Mouse (Mus musculus) stomach, postnatal 0 days (tissue): ENCODE data around the gene Fam129b. TPM values are rescaled to one million over a fixed set of nuclear protein-coding genes. Genes with fewer than 3 reads are reported as not detected.

ENCODE experiments used
- ATAC-seq: fragments of 200-750 bp; cut with Nextera tagmentation; 2 replicates; pipeline ENCODE4 v1.8.0; 2017; ENCODE audit not compliant: low FRiP score, low TSS enrichment
- DNase-seq: peaks from one replicate; pipeline ENCODE4 v3.0.0-alpha.2; 2016; ENCODE audit warnings: low spot score
- H3K27ac ChIP-seq: fragments of 300-500 bp; sonication (generic); replicated peaks from 2 replicates; pipeline ENCODE4 v1.5.1; 2014; ENCODE audit warnings: mild to moderate bottlenecking, control low read depth
- H3K27me3 ChIP-seq: fragments of 300-500 bp; sonication (generic); 2 replicates; pipeline ENCODE4 v1.6.1; 2014; ENCODE audit warnings: low read length; ENCODE audit not compliant: control insufficient read depth, insufficient read depth
- H3K36me3 ChIP-seq: fragments of 300-500 bp; sonication (generic); 2 replicates; pipeline ENCODE4 v1.6.1; 2014; ENCODE audit warnings: low read length, mixed read lengths; ENCODE audit not compliant: control insufficient read depth, insufficient read depth
- H3K4me1 ChIP-seq: fragments of 300-500 bp; sonication (generic); replicated peaks from 2 replicates; pipeline ENCODE4 v1.6.1; 2014; ENCODE audit warnings: antibody characterized with exemption; ENCODE audit not compliant: control insufficient read depth, insufficient read depth
- H3K4me2 ChIP-seq: fragments of 300-500 bp; sonication (generic); replicated peaks from 2 replicates; pipeline ENCODE4 v1.6.1; 2014; ENCODE audit warnings: low read depth, mild to moderate bottlenecking, control low read depth, moderate library complexity
- H3K4me3 ChIP-seq: fragments of 300-500 bp; sonication (generic); 2 replicates; pipeline ENCODE4 v1.5.1; 2014; ENCODE audit warnings: low read depth, low read length, control low read depth
- H3K9ac ChIP-seq: fragments of 300-500 bp; sonication (generic); 2 replicates; pipeline ENCODE4 v1.6.1; 2014; ENCODE audit warnings: mild to moderate bottlenecking, low read length, control low read depth, mixed read lengths
- H3K9me3 ChIP-seq: fragments of 300-500 bp; sonication (generic); 2 replicates; pipeline ENCODE4 v1.6.1; 2016; ENCODE audit warnings: low read length; ENCODE audit not compliant: control insufficient read depth
- CTCF ChIP-seq: IDR thresholded peaks from 2 replicates; pipeline ENCODE4 v1.5.1; 2016; ENCODE audit warnings: antibody characterized with exemption, low read depth, mild to moderate bottlenecking, moderate library complexity
- EP300 ChIP-seq: optimal IDR thresholded peaks from 2 replicates; pipeline ENCODE3; 2016; ENCODE audit warnings: antibody characterized with exemption
- whole genome bisulfite sequencing: fragments of 180-500 bp; shearing (Covaris S2); extraction: QIAGEN DNeasy Blood & Tissue Kit; methylation state at CpG from one replicate; pipeline ENCODE4 v1.1.7; 2014; 5-methylcytosine and 5-hydroxymethylcytosine counted together
- polyA plus RNA-seq: library from polyadenylated mRNA; unstranded; fragments of >200 nt; fragmentation: Nextera tagmentation; extraction: Ambion mirVana; gene quantifications from 2 replicates; pipeline ENCODE4 v1.2.1, GENCODE M21; 2015

Fam129b gene
- polyA plus RNA-seq, 1 experiment from 2014 or later, result 90.7 TPM

DNA sequence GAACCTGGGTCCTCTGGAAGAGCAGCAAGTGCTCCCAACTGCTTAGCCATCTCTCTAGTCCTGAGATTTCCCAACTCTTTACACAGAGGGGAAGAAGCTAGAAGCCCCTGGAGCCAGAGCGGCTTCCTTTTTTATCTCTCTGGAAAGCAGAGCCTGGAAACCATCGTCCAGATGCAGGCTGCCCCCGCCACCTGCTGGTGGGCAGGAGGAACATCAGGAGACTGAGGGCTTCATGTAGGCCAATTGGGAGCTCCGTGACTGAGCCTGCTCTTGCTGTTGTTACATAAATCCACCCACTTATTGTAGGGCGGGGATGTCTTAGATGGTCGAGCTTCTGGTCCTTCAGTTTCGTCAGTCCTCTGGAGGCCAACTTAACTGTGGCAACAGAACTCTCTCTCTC, 18.3 kb upstream of the Fam129b start:
- H3K4me1 ChIP-seq, result no peaks in the 10 kb centered on the region; the same call in 1 of the 2 replicates
- H3K27me3 ChIP-seq, result no peaks in the 10 kb centered on the region
- no peak overlapping the region for H3K9ac ChIP-seq
- peak; percentile 68 for ATAC-seq
- TF ChIP-seq EP300, result no peak
- peak; percentile 97 for TF ChIP-seq CTCF
- no peaks in the 10 kb centered on the region for H3K9me3 ChIP-seq
- no peak overlapping the region for H3K27ac ChIP-seq
- H3K4me3 ChIP-seq, result no peak overlapping the region
- H3K4me2 ChIP-seq, result no peak overlapping the region
- peak; percentile 85 for DNase-seq
- H3K36me3 ChIP-seq, result no peaks in the 10 kb centered on the region
- WGBS, result 0% methylated on average over 7 of the region's 7 CpGs

DNA sequence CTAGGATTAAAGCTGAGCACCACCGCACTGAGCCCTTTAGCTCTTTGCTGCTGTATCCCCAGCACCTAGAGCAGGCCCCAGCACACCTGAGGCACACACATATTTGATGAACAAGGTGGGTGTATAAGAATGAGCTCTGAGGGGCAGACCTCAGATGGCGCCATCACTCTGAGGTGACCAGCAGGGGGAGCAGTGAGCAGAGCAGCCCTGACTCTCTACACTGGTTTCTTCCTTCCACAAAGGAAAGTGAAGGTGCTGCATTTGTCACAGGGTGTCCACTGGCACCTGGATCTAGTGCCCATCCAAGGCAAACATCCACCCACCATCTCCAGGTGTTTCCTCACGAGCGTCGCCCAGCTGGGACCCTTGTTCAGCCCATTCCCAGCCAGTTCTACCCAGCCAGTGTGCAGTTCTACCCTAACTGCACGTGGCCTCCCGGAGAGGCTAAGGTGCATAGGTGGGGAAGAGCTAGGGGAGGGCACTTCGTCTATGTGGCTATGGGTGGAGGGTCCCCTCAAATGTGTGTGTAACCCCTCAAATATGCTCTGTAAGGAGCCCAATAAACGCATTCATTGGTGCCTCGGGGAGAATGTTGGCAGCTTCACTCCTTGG, 16.8 kb upstream of the Fam129b start:
- ATAC-seq, result peak; percentile 30; the same call in 1 of the 2 replicates
- 42% methylated on average over 10 of the region's 10 CpGs for WGBS

DNA sequence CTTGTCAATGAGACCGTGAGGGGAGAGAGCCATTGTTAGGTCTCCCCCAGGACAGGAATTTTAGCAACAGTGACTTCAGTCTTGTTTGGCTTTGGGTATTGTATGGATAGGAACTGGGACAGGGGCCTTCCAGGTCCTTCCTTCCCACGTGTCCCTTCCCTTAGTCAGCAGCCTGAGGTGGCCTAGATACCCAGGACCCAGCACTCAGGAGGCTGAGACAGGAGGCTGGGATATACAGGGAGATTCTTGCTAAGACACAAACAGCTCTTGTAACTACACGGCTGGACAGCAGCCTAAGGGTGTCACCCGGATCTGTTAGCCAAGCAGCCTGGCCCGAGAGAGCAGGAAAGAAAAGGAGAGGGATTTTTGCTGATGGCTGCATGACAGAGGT, 16.3 kb upstream of the Fam129b start:
- WGBS, result 69% methylated on average over 5 of the region's 5 CpGs
- H3K9ac ChIP-seq, result no peak overlapping the region
- no peak for ATAC-seq

More for the DNA sequence above, 16.8 kb upstream of the Fam129b start:
- Histone ChIP-seq H3K27ac (no peak overlapping the region), H3K36me3 (no peaks in the 10 kb centered on the region), H3K9me3 (no peaks in the 10 kb centered on the region), H3K4me2 (no peak overlapping the region), H3K4me1 (no peaks in the 10 kb centered on the region; the same call in 1 of the 2 replicates), H3K27me3 (no peaks in the 10 kb centered on the region), H3K4me3 (no peak overlapping the region), H3K9ac (no peak overlapping the region)
- TF ChIP-seq CTCF (peak; percentile 89), EP300 (no peak)
- peak; percentile 75 for DNase-seq

DNA sequence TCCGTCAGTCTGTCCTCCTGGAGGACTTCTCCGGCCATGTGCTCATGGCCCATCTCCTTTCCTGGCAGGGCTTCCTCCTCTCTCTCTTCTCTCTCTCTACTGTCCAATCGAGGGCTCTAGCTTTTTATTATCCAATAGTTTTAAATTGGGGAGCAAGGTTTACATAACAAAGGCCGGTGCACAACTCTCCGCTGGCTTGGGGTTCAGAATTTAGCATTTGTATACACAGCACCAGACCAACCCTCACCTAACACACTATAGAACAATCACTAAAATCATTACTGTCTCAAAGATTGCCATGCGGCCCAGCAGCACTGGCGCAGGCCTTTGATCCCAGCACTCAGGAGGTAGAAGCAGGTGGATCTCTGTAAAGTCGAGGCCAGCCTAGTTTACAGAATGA, 15.1 kb upstream of the Fam129b start:
- Histone ChIP-seq H3K4me1 (no peaks in the 10 kb centered on the region; the same call in 1 of the 2 replicates), H3K27me3 (no peaks in the 10 kb centered on the region), H3K4me2 (no peak overlapping the region), H3K4me3 (no peak overlapping the region), H3K9me3 (no peaks in the 10 kb centered on the region), H3K9ac (no peak overlapping the region), H3K36me3 (no peaks in the 10 kb centered on the region), H3K27ac (no peak overlapping the region)
- ATAC-seq (no peak), DNase-seq (no peak)
- 80% methylated on average over 8 of the region's 8 CpGs for WGBS
- no peak for TF ChIP-seq EP300
- TF ChIP-seq CTCF, result no peak

More for the DNA sequence above, 16.3 kb upstream of the Fam129b start:
- Histone ChIP-seq H3K36me3 (no peaks in the 10 kb centered on the region), H3K9me3 (no peaks in the 10 kb centered on the region), H3K4me2 (no peak overlapping the region), H3K4me3 (no peak overlapping the region), H3K4me1 (no peaks in the 10 kb centered on the region; the same call in 1 of the 2 replicates), H3K27ac (no peak overlapping the region), H3K27me3 (no peaks in the 10 kb centered on the region)
- TF ChIP-seq CTCF, result no peak
- TF ChIP-seq EP300, result no peak
- DNase-seq, result no peak

DNA sequence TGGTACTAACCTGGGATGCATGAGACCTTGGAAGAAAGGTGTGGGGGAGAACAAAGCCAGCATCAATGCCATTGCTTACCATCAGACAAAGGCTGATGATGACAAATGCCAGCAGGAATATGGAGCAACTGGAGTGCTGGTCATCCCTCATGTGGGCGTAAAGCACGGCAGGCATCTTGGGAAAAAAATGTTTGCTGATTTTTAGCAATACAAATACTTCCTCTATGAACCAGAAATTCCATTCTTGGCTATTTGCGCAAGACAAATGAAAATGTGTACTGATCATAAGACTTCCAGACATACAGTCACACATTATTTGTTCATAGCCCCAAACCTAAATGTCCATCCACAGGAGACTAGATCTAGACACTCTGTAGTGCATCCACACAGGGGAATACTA, 12.6 kb upstream of the Fam129b start:
- WGBS, result 64% methylated on average over 3 of the region's 3 CpGs
- DNase-seq, result no peak
- H3K4me1 ChIP-seq, result no peaks in the 10 kb centered on the region

DNA sequence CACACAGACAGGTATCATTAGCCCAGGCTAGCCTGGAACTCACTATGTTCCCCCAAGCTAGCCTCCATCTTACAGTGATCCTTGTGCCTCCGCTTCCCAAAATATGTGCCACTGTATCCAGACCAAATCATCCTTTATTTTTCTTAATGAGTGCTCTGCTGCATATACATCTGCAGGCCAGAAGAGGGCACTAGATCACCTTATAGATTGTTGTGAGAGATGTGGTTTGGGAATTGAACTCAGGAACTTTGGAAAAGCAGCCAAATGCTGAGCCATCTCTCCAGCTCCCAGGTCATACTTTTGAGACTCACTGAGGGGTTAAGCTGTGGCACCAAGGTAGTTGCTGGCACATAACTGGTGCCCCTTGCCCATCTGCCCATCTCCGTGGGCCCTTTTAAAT, 11.2 kb upstream of the Fam129b start:
- no peaks in the 10 kb centered on the region for H3K36me3 ChIP-seq
- H3K4me1 ChIP-seq, result no peaks in the 10 kb centered on the region
- no peak overlapping the region for H3K4me3 ChIP-seq
- 63% methylated on average over 2 of the region's 2 CpGs for WGBS
- no peaks in the 10 kb centered on the region for H3K9me3 ChIP-seq
- DNase-seq (no peak), ATAC-seq (no peak)
- no peak for TF ChIP-seq EP300
- TF ChIP-seq CTCF, result peak; percentile 91
- no peak overlapping the region for H3K9ac ChIP-seq
- no peaks in the 10 kb centered on the region for H3K27me3 ChIP-seq
- no peak overlapping the region for H3K27ac ChIP-seq
- no peak overlapping the region for H3K4me2 ChIP-seq

More for the DNA sequence above, 12.6 kb upstream of the Fam129b start:
- Histone ChIP-seq H3K9ac (no peak overlapping the region), H3K27ac (no peak overlapping the region), H3K27me3 (no peaks in the 10 kb centered on the region), H3K4me3 (no peak overlapping the region), H3K36me3 (no peaks in the 10 kb centered on the region), H3K9me3 (no peaks in the 10 kb centered on the region), H3K4me2 (no peak overlapping the region)
- ATAC-seq, result no peak
- TF ChIP-seq EP300, result no peak
- no peak for TF ChIP-seq CTCF
